Mouse (Mus musculus) C2C12 (cell line): ENCODE results near the gene Tnnt1. TPM values are rescaled to one million over a fixed set of nuclear protein-coding genes. Genes with fewer than 3 reads are reported as not detected.

Source experiments
- H3K27me3 ChIP-seq: one replicate; pipeline ENCODE4 v1.6.1; 2011; ENCODE audit not compliant: control insufficient read depth, insufficient read depth, insufficient read length
- H3K36me3 ChIP-seq: one replicate; pipeline ENCODE4 v1.6.1; 2011; ENCODE audit not compliant: control insufficient read depth, insufficient read depth
- H3K4me3 ChIP-seq: one replicate; pipeline ENCODE4 v1.5.1; 2011; ENCODE audit warnings: mild to moderate bottlenecking, control low read depth; ENCODE audit not compliant: poor library complexity, insufficient read depth, severe bottlenecking
- H3K79me2 ChIP-seq: one replicate; pipeline ENCODE4 v1.6.1; 2011; ENCODE audit not compliant: control insufficient read depth, insufficient read depth
- H3K79me3 ChIP-seq: one replicate; pipeline ENCODE4 v1.6.1; 2011; ENCODE audit warnings: low read depth, control low read depth
- H3ac ChIP-seq: one replicate; pipeline ENCODE3; 2011; ENCODE audit warnings: low read depth; ENCODE audit not compliant: control insufficient read depth, insufficient read length
- CEBPB ChIP-seq: IDR thresholded peaks from one replicate; pipeline ENCODE4 v1.6.1; 2011; ENCODE audit warnings: low read depth, mild to moderate bottlenecking, control low read depth, moderate library complexity
- CTCF ChIP-seq: IDR thresholded peaks from one replicate; pipeline ENCODE4 v1.5.1; 2011; ENCODE audit not compliant: control insufficient read depth, insufficient read depth, insufficient read length
- FOSL1 ChIP-seq: IDR thresholded peaks from one replicate; pipeline ENCODE4 v1.8.0; 2011; ENCODE audit warnings: mild to moderate bottlenecking, low read length; ENCODE audit not compliant: poor library complexity, insufficient read depth, severe bottlenecking
- MAX ChIP-seq: IDR thresholded peaks from one replicate; pipeline ENCODE4 v1.6.1; 2011; ENCODE audit warnings: mild to moderate bottlenecking, control low read depth
- MYOD1 ChIP-seq: IDR thresholded peaks from one replicate; pipeline ENCODE4 v1.6.1; 2011; ENCODE audit warnings: low read depth; ENCODE audit not compliant: control insufficient read depth, insufficient read length
- MYOG ChIP-seq: IDR thresholded peaks from one replicate; pipeline ENCODE4 v1.6.1; 2011; ENCODE audit not compliant: control insufficient read depth, insufficient read length; ENCODE audit errors: extremely low read depth
- USF1 ChIP-seq: IDR thresholded peaks from one replicate; pipeline ENCODE4 v1.6.1; 2011; ENCODE audit warnings: low read depth, mild to moderate bottlenecking, control low read depth, moderate library complexity
- polyA plus RNA-seq: library from polyadenylated mRNA; unstranded; fragments of >200 nt; fragmentation: generic; extraction: Trizol; gene quantifications from one replicate; pipeline ENCODE4 v1.2.1, GENCODE M21; 2012; ENCODE audit warnings: missing spikeins

The Tnnt1 gene
- polyA plus RNA-seq, 1 experiment: 34.7 TPM

DNA sequence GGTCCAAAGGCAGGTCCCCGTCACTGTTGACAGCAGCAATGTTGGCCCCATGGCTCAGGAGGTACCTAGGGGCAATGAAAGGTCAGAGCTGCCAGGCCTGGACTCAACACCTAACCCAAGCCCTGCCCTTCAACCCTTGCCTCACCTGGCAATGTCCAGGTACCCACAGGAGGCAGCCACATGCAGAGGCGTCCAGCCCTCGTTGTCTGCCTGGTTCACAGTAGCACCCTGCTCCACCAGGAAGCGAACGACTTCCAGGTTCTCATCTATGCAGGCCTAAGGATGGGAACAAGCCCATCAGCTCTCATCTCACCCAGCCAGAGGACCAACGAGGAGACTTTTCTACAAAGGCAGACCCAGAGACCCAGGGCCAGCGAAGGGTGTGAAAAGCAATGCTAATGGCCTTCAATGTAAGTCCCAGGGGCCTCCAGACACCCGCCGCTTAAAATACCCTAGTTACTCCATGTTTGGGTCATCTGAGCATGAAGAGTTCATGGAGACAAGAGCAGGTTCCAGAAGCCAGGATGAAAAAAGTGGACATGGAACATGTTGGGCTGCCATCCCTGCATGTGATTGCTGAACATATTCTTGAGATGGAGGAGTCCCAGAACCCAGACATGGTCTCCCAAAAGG, 18.8 kb downstream of the Tnnt1 start:
- Histone ChIP-seq H3K79me2 (peaks cover 89% of the 10 kb centered on the region), H3ac (no peak overlapping the region), H3K79me3 (peaks cover 57% of the 10 kb centered on the region), H3K27me3 (no peaks in the 10 kb centered on the region), H3K36me3 (peaks cover 21% of the 10 kb centered on the region), H3K4me3 (no peak overlapping the region)
- TF ChIP-seq MYOD1: no peak
- TF ChIP-seq USF1: no peak
- no peak for TF ChIP-seq FOSL1
- TF ChIP-seq CTCF: no peak
- TF ChIP-seq CEBPB: no peak

DNA sequence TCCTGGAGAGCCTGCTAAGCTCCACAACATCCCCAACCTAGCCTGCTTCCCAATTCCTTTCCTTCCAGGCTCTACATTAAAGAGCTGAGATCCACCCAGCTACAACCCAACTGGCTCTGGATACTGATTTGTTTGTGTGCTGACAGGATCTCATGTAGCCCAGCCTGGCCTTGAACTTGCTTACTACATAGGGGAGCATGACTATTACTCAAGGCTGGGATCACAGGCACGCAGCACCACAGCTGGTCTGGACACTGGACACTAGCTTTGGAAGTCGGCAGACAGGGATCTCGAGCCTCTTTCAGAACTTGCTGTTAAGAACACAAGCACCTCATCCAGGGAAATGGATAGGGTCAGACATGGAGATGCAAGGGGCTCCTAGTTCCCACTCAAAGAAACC, 19.7 kb downstream of the Tnnt1 start:
- TF ChIP-seq CEBPB (no peak), CTCF (no peak), MYOD1 (no peak), FOSL1 (no peak), USF1 (no peak), MYOG (no peak), MAX (no peak)
- H3ac ChIP-seq: no peak overlapping the region
- peaks cover 57% of the 10 kb centered on the region for H3K79me3 ChIP-seq
- no peaks in the 10 kb centered on the region for H3K27me3 ChIP-seq
- peaks cover 97% of the 10 kb centered on the region for H3K79me2 ChIP-seq
- H3K36me3 ChIP-seq: peaks cover 24% of the 10 kb centered on the region
- no peak overlapping the region for H3K4me3 ChIP-seq

DNA sequence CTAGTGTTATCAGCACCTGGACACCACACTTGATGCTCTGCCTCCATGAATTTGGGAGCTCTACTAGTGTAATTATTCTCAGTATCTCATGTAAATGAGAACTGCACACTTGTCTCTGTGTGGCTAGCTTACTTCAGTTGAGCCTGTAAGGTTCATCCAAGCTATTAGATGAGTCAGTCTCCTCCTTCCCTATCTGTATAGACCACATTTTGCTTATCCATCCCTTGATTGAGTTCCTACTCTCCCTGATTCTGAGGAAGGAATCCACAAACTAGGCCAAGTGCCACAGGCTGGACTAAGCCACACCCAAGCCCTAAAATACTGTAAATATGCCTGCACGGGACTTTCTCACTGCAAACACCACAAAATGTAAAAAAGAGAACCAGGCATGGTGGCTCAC, 22.2 kb downstream of the Tnnt1 start:
- H3K36me3 ChIP-seq: peaks cover 35% of the 10 kb centered on the region
- TF ChIP-seq CEBPB: no peak
- TF ChIP-seq CTCF: no peak
- TF ChIP-seq MAX: no peak
- no peak for TF ChIP-seq MYOD1
- TF ChIP-seq USF1: no peak
- TF ChIP-seq FOSL1: no peak
- H3K79me3 ChIP-seq: peaks cover 46% of the 10 kb centered on the region
- H3K27me3 ChIP-seq: no peaks in the 10 kb centered on the region
- H3K4me3 ChIP-seq: no peak overlapping the region
- H3K79me2 ChIP-seq: peaks cover 85% of the 10 kb centered on the region
- H3ac ChIP-seq: no peak overlapping the region

DNA sequence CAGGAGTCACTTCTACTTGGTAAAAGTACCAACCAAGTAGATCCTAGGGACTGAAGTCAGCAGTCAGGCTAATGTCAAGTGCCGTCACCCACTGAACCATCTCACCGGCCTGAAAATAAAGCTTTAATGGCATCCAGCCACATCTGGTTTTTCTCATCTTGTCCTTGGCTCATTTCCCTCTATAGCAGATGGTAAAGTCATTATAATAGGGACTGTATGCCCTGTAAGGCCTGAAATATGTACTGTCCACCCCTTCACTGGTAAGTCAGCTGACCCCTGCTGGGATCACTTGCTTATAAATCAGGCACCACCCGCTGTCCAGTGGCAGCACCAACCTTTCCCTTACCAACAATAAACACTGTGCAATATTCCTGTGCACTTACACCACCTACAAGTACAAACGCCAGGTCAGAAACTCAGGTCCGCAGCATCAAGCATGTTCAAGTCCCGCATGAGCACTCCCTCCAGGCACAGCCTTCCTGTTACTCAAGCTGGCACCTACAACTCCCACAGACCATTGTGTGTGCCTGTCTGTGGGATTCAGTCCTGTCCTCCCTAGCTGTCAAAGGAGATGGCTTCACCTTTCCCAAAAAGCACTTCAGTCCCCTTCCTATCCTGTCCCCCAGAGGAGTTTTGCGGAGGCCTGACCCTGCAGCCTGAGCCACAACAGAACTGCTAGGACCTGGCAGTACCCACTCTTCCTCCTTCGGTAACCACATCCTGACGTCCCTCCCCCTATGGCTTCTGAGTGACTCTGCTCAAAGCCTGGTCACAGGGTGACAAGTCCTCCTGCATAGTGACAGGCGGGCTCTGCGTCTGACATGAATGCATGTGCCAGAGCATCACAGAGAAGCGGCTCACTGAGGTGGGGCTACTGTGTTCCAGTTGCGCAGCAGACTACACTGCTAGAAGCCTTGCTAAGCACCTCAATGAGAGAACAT, 23.6 kb downstream of the Tnnt1 start:
- Histone ChIP-seq H3ac (no peak overlapping the region), H3K79me3 (peaks cover 45% of the 10 kb centered on the region), H3K27me3 (no peaks in the 10 kb centered on the region), H3K79me2 (peaks cover 83% of the 10 kb centered on the region), H3K4me3 (no peak overlapping the region), H3K36me3 (peaks cover 45% of the 10 kb centered on the region)
- no peak for TF ChIP-seq MYOD1
- TF ChIP-seq USF1: peak; percentile 37
- TF ChIP-seq FOSL1: no peak
- no peak for TF ChIP-seq CTCF
- no peak for TF ChIP-seq CEBPB
- TF ChIP-seq MAX: no peak

DNA sequence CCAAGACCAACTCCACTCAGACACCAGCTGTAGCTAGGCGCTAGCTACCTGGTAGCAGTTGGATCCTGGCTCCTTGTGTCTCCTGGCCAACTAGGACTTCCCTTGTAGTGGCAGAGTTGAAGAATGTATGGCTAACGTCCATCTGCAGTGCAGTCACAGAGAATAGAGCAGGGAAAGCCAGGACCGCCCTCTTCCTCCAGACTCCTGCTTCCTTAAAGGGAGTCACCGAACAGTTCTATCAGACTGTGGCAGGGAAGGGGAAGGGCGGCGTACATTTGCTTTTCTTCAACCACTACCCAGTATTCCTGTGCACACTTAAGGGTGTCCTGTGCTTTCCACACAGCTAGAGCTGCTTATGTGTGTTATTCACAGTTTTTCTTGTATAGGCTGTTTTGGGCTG, 24.9 kb downstream of the Tnnt1 start:
- Histone ChIP-seq H3K79me3 (peaks cover 33% of the 10 kb centered on the region), H3ac (no peak overlapping the region), H3K79me2 (peaks cover 79% of the 10 kb centered on the region), H3K36me3 (peaks cover 43% of the 10 kb centered on the region), H3K4me3 (no peak overlapping the region), H3K27me3 (no peaks in the 10 kb centered on the region)
- TF ChIP-seq MAX (no peak), CEBPB (no peak)

DNA sequence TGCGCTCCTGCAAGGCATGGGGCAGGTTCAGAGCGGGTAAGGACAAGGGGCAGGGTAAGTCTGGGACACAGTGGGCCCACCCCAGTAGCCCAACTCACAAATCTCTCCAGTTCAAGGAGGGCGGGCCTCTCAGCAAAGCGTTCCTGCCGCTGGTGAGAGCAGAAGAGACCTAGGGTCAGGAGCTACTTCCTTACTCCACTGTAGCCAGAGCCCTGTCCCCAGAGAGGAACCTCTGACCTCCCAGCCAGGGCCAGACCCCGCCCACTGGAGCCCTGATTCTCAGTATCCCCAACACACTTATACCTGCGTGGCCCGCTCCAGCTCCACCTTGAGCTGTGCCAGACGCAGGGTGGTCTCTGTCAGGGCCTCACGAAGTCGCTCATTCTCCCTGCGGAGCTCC, 33.9 kb downstream of the Tnnt1 start:
- TF ChIP-seq CEBPB: no peak
- TF ChIP-seq MAX: no peak
- TF ChIP-seq MYOG: no peak
- no peak for TF ChIP-seq CTCF
- no peak for TF ChIP-seq USF1
- no peak for TF ChIP-seq FOSL1
- TF ChIP-seq MYOD1: no peak
- no peak overlapping the region for H3ac ChIP-seq
- H3K79me3 ChIP-seq: no peaks in the 10 kb centered on the region
- H3K79me2 ChIP-seq: peaks cover 5% of the 10 kb centered on the region
- no peak overlapping the region for H3K4me3 ChIP-seq
- no peaks in the 10 kb centered on the region for H3K27me3 ChIP-seq
- H3K36me3 ChIP-seq: peaks cover 14% of the 10 kb centered on the region
